Mouse (Mus musculus): Measurements from ENCODE around the gene Dync1i1.

Dync1i1 gene

DNA sequence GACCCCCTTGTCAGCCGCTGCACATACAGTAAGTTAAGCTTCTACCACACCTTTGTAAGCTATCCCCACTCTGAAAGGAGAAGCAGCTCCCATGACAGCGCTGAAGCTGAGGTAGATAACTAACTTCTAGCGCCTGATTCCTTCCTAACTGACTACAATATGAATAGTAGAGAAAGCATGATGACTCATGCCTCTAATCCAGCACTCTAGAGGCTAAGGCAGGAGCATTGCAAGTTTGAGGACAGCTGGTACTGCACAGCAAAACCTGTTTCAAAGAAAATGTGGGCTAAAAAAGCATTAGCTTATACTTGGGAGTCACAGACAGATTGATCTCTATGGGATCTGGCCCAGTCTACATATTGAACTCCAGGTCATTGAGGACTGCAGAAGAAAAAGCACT lies 236.5 kb downstream of the Dync1i1 start:
- DNase-seq (ENCODE audit: extremely low read depth, insufficient read length, low spot score) = no peak

- no peak for DNase-seq (ENCODE audit: extremely low read depth, insufficient read length, low spot score)
Observed at GRCm38 (mm10) chr6:5966376-5966775, 240.9 kb downstream of the Dync1i1 start.

- DNase-seq (ENCODE audit: extremely low read depth, insufficient read length, low spot score) = no peak
Observed at GRCm38 (mm10) chr6:5966806-5967445, 241.5 kb downstream of the Dync1i1 start.

GRCm38 (mm10) chr6:5967545-5967944 lies 242.1 kb downstream of the Dync1i1 start:
- DNase-seq (ENCODE audit: extremely low read depth, insufficient read length, low spot score) = no peak

DNA sequence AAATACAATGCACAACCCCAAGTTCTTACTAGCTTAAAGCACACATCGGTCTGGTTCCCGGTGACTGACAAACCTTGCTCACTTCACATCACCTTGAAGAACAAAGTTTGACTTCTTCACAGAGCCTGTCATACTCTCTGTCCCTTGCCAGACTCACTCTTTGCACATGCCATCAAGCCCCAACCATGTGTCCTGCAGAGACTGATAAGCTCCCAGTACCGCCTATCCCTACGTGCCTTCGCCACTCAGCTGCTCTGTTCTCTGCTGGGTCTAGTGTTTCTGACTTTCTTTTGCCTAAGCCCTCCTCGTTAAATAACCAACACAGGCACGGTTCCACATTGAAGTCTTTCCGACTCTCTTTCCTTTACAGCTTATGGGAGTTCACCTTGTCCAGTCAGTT lies 244.2 kb downstream of the Dync1i1 start:
- DNase-seq (ENCODE audit: extremely low read depth, insufficient read length, low spot score) = no peak

DNA sequence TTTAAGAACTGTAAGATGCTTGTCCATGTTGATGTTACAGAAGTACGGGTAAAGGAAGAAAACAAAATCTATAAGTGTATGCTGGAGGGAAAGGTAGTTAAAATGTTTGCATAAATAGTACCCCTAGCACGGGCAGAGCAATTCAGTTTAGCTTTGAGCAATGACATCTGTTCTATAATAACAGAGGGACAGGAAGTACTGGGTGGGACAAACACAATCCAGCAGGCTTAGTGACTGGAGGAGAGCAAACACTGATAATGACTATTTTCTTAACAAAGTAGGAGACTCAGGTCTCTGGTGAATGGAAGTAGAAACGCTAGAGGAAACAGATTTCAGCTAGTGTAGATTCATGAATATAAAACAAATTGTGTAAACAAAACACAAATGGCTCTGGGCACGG lies 250.8 kb downstream of the Dync1i1 start:
- no peak for DNase-seq (ENCODE audit: extremely low read depth, insufficient read length, low spot score)

GRCm38 (mm10) chr6:5977238-5977920 lies 251.9 kb downstream of the Dync1i1 start:
- peak; percentile 64 for DNase-seq (ENCODE audit: extremely low read depth, insufficient read length, low spot score)

- no peak for DNase-seq (ENCODE audit: extremely low read depth, insufficient read length, low spot score)
Observed at GRCm38 (mm10) chr6:5991243-5991642, 265.8 kb downstream of the Dync1i1 start.

GRCm38 (mm10) chr6:5991817-5992755 lies 266.6 kb downstream of the Dync1i1 start:
- peak; percentile 35 for DNase-seq (ENCODE audit: extremely low read depth, insufficient read length, low spot score)

DNA sequence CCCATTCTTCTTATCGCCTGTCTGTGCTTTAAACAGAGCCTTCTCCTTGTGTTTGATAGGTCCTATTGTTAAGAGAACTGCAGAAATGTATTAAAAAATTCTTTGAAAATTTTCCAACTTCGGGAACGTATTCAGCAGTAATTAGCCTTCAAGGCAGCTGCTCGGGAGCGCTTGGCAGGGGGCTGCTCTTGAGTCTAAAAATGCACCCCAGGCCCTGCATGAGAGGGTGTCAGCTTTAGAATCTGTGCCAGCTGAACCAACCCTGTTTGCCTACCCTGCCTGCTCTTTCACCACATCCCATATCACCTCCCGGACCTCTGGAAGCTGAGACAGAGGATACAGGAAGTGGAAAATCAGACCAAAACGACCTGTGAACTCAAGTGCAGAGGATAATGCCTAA lies 267.6 kb downstream of the Dync1i1 start:
- no peak for DNase-seq (ENCODE audit: extremely low read depth, insufficient read length, low spot score)

DNA sequence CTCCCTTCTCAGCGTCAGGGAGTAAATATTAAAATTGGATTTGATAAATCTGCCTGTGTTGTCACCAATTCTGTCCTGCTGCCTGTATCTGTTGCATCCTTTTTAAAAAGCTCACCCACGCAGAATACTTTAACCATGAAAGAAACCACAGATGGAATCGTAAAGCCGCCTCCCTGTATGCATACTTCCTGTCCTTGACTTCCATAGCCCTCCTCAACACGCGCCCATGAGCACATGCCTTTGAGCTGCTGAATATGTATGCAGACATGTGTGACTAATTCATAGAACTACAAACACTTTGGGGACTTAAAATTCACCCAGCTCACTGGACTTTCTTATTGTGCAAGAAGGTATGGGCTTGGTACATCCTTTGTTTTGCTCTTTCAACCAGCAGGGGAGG lies 272.1 kb downstream of the Dync1i1 start:
- no peak for DNase-seq (ENCODE audit: extremely low read depth, insufficient read length, low spot score)

DNA sequence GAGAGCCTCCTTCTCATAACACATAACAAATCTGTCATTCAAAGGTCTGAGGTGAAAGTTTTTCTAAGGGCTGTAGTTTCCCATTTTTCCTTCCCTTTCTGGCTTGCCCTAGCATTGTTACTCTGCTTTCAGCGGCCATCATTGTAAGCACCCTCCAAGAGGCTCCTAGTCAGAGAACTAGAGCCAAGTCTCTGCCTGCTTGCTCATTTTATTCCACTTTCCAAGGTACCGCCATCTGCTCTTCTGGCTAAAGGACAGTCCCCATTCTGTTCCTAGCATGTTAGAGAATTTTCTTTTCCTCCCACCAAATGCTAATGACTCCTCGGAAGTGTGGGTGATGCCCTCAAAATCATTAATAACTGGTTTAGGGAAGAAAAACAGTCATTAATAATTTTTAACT lies 276.6 kb downstream of the Dync1i1 start:
- no peak for DNase-seq (ENCODE audit: extremely low read depth, insufficient read length, low spot score)

DNA sequence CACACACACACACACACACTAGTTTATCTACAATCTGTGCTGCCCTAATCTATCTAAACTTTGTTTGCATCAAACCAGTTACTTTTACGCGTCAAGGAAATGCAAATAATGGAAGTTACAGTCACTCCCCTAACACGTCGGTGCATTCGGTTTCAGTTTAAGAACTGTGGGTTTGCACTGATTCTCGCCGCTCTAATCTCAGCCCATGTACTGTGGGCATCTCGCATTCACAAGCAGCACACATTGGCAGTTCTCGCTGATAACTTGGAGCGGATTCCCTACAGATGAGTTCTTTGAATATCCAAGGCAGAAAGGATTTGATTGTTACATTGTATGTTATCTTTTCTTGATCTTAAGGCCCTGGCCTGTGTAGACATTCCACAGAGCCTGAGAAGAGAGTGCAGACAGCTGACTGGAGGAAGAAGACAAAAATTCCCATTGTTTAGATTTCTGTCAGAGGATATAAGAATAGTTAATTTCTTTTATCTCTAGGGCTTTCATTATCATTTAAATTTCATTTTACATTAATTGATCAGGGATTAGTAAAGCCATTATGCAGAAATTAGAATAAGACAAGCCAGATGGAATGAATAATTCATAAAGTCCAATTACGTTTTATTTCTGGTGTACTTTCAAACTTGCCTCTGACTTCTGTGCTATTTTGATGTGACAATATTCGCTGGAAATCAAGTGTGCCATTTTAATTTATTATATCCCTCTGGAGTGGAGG lies 279.5 kb downstream of the Dync1i1 start:
- no peak for DNase-seq (ENCODE audit: extremely low read depth, insufficient read length, low spot score)

DNA sequence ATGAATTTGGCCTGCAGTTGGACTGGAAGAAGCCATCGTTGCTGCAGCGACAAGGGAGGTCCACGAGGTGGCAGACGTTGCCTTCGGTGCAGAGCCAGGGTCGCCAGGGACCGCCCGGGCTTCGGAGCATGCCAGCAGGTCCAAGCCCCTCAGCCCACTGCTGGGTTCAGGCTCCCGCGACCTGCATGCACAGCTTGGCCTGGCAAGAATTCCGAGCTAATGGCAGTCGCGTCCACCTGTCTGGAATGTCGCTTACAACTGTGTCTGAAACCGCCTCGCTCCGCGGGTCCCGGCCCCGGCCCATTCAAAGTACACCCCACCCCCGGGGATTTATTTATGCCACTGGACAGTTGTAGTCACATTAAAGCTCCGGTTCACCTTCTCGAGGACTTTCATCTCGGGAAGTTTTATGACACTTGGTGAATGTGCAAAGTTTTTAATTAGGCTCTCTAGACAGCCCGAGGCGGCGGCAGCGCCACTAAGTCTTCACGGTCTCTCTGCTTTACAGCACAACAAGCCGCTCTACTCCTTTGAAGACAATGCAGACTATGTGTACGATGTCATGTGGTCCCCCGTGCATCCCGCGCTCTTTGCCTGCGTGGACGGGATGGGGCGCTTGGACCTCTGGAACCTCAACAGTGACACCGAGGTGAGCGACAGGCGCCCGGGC lies 280.5 kb downstream of the Dync1i1 start:
- peak; percentile 28 for DNase-seq (ENCODE audit: extremely low read depth, insufficient read length, low spot score)

- no peak for DNase-seq (ENCODE audit: extremely low read depth, insufficient read length, low spot score)
Observed at GRCm38 (mm10) chr6:6011364-6011763, 285.9 kb downstream of the Dync1i1 start.

DNA sequence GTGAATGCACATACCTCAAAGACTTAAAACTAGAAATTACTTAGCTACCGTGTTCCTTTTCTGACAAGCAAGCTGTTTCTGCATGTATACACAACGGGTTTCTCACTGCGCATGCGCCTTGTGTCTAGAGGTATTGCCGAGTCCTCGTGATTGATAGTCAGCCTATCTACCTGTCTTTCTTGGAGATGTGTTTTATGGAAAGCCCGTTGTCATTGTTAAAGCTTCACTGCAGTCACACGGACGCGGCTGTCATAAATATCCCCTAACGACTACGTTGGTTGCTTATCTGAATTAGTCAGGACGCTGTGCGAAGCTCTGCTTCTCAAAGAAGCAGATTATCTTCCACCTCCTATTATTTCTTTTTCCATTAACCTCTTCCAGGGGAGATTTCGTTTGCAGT lies 290.2 kb downstream of the Dync1i1 start:
- DNase-seq (ENCODE audit: extremely low read depth, insufficient read length, low spot score) = no peak

- DNase-seq (ENCODE audit: extremely low read depth, insufficient read length, low spot score) = no peak
Observed at GRCm38 (mm10) chr6:6016931-6017330, 291.5 kb downstream of the Dync1i1 start.

- no peak for DNase-seq (ENCODE audit: extremely low read depth, insufficient read length, low spot score)
Observed at GRCm38 (mm10) chr6:6023976-6024375, 298.5 kb downstream of the Dync1i1 start.

DNA sequence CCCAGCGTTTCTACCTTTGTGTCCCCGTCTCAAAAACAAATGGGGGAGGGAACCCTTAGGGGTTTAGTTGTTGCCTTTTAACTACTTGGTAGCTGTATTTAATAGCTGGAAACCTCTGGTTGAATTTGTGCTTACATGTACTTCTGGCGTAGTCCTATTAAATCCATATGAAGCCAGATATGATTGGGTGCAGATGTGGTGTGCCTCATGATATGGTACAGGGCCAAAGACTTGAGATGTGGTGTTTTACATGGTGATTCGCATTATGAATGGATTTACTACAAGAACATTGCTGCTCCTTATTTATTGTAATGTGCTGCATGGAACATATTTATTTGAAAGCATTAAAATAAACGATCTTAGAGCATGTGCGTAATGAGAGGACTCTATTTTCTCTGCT lies 302.2 kb downstream of the Dync1i1 start:
- no peak for DNase-seq (ENCODE audit: extremely low read depth, insufficient read length, low spot score)

All from 3134 (cell line).